Mouse (Mus musculus): ENCODE data around the gene Neb. TPM values are rescaled to one million over a fixed set of nuclear protein-coding genes. Genes with fewer than 3 reads are reported as not detected.

Gene Neb
- polyA plus RNA-seq, 1 experiment from 2014 or later = 1.1 TPM

DNA sequence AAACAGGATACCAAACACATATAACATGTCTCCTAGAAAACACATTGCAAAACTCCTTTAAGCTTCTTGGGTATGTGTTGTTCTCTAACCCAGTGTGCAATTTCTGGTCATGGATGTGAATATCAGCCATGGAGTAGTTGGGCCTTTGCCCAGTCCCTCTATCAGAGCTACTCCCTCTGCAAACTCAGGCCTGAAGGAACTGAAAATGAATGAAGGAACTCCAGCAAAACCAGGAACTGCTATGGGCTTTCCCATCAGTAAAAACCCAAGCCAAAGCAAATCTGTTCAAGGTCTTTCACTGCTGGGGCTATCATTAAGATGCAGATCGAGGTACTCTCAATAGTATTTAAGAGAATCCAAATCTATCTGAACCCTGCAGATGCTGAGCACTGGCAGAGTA is 90.8 kb downstream of the Neb start:
- Histone ChIP-seq H3K4me1 (no peaks in the 10 kb centered on the region), H3K9ac (no peak overlapping the region), H3K4me3 (replicated peaks) (no peak overlapping the region), H3K27me3 (no peaks in the 10 kb centered on the region), H3K36me3 (replicated peaks) (no peaks in the 10 kb centered on the region), H3K27ac (no peak overlapping the region), H3K9me3 (no peaks in the 10 kb centered on the region), H3K4me2 (no peak overlapping the region)
- 80% methylated on average over 1 of the region's 1 CpGs for WGBS
- ATAC-seq (ENCODE audit: low FRiP score) = no peak

DNA sequence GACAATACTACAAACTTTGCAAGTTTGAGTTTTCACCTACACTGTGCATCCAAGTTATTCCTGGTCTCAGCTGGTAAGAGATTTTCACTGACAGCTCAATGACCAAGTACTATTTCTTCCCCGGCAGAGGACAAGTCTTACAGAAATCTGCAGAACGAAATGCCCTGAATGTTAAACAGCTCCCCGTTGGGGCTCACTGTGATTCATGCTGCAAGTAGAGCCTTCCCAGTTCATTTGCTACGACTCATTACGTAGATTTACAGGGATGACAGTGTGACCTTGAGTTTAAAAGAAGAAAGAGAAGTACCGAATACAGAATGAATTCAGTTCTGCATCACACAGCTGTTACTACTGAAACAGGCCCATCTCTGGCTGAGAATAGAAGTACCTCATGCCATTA is 91.9 kb downstream of the Neb start:
- no peaks in the 10 kb centered on the region for H3K9me3 ChIP-seq
- no peaks in the 10 kb centered on the region for H3K27me3 ChIP-seq
- no peak overlapping the region for H3K4me3 ChIP-seq (replicated peaks)
- no peaks in the 10 kb centered on the region for H3K36me3 ChIP-seq (replicated peaks)
- no peak for ATAC-seq (ENCODE audit: low FRiP score)
- no peaks in the 10 kb centered on the region for H3K4me1 ChIP-seq
- no peak overlapping the region for H3K27ac ChIP-seq
- no peak overlapping the region for H3K4me2 ChIP-seq
- WGBS = 83% methylated on average over 6 of the region's 6 CpGs
- no peak overlapping the region for H3K9ac ChIP-seq

DNA sequence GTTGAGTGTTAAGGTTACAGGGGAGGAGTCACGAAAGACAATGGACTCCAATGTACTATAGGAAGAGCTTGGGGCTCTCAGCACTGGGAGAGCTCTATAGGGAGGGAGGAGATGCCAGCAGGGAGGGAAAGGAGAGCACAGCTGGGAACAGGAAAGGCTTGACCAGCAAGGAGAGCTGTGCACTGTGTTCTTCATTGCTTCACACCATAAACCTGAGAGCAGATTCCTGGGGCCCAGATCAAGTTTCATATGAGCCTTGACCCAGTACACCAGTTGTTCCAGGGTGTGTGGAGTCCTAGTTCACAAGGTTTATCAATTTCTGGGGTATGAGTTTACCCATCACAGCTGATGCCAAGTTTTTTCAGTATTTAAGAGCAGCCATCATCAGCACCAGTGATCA is 106.1 kb downstream of the Neb start:
- no peak for ATAC-seq (ENCODE audit: low FRiP score)
- 26% methylated on average over 1 of the region's 1 CpGs for WGBS
- Histone ChIP-seq H3K4me2 (no peak overlapping the region), H3K36me3 (replicated peaks) (no peaks in the 10 kb centered on the region), H3K4me1 (no peaks in the 10 kb centered on the region), H3K9ac (no peak overlapping the region), H3K9me3 (no peaks in the 10 kb centered on the region), H3K27me3 (no peaks in the 10 kb centered on the region), H3K4me3 (replicated peaks) (no peak overlapping the region), H3K27ac (no peak overlapping the region)

DNA sequence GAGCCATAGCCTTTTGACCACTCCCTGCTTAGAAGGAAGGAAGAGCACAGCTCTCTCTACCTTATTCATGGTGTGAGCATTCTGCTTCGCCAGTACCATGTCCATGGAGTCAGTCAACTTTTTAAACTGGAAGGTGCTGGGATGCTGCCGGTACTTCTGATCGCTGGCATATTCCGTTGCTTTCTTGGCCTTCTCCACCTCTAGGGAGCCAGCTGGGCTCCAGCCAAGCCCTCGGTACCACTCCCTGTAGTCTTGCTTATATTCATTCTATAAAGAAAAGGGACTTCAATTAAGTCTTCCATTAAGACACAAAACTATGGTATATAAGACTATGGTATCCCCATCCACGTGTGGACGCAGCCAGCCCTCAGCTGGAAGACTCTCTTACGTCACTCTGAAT is 107.4 kb downstream of the Neb start:
- Histone ChIP-seq H3K36me3 (replicated peaks) (no peaks in the 10 kb centered on the region), H3K4me1 (no peaks in the 10 kb centered on the region), H3K4me2 (no peak overlapping the region), H3K9me3 (no peaks in the 10 kb centered on the region), H3K9ac (no peak overlapping the region), H3K4me3 (replicated peaks) (no peak overlapping the region), H3K27ac (no peak overlapping the region), H3K27me3 (no peaks in the 10 kb centered on the region)
- 90% methylated on average over 8 of the region's 8 CpGs for WGBS
- ATAC-seq (ENCODE audit: low FRiP score) = no peak

DNA sequence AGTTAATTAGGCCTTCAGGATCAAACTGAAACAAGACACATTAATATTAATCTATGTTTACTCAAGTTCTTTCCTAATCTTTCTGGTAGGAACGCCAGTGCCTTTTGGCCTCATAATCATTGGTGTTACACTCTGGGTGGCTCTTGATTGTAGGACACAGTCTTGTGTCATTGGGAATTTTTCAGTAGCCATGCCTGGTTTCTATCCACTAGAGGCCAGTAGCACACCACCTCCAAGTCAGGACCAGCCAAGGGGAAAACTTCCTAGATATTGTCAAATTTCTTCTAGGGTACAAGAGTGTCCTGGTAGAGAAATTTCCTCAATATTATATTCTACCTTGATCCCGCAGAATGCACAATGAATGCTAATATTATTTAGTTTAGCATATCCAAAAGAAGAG is 116.1 kb downstream of the Neb start:
- ATAC-seq (ENCODE audit: low FRiP score) = 0 out of 2 replicates have a peak, but pooled peaks have one; percentile 61
- Histone ChIP-seq H3K4me3 (replicated peaks) (no peak overlapping the region), H3K27ac (no peak overlapping the region), H3K9me3 (no peaks in the 10 kb centered on the region), H3K36me3 (replicated peaks) (no peaks in the 10 kb centered on the region), H3K9ac (no peak overlapping the region), H3K27me3 (no peaks in the 10 kb centered on the region), H3K4me2 (no peak overlapping the region), H3K4me1 (no peaks in the 10 kb centered on the region)
- 56% methylated on average over 2 of the region's 2 CpGs for WGBS

DNA sequence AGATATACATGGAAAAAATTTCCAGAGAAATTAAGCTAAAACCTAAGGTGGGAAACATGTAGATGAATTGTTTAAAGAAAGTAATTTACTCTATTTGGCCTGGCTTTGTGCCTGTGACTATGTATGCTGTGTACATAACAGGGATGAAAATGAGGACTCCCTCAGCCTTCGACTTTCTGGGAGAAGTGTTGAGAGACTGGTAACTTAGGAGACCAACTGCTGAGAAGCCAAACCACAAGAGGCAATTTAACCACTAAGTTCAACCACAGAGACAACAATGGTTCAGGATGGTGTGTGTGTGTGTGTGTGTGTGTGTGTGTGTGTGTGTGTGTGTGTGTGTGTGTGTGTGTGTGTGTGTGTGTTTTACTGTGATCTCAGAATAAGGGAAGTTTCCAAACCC is 126.2 kb downstream of the Neb start:
- Histone ChIP-seq H3K9me3 (no peaks in the 10 kb centered on the region), H3K9ac (no peak overlapping the region), H3K4me3 (replicated peaks) (no peak overlapping the region), H3K27me3 (no peaks in the 10 kb centered on the region), H3K4me2 (no peak overlapping the region), H3K27ac (no peak overlapping the region), H3K4me1 (peaks cover 6% of the 10 kb centered on the region; the same call in 1 of the 2 replicates), H3K36me3 (replicated peaks) (no peaks in the 10 kb centered on the region)
- WGBS = 75% methylated on average over 1 of the region's 1 CpGs
- ATAC-seq (ENCODE audit: low FRiP score) = no peak

DNA sequence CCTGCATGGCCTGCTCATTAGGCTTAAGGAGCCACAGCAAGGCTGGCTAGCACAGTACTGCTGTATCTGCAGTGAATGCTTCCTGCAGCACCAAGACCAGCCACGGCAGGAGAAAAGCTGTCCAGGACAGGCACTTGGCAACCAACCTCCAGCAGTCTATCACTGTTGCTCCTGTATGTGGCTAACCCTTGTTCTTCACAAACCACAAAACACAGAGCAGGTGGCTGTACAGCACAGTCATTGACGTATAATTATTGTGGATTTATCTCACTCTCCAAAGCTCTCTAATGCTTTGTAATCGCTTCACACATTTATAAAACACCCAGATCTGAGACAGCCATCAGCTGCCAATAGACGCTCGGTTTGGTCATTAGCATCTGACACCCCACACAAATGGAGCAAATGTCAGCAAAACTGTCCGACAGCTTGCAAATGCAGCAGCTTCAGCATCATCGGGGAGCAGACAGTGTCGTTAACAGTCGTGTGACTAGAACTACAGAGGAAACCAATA is 129.9 kb downstream of the Neb start:
- no peak overlapping the region for H3K4me2 ChIP-seq
- H3K27ac ChIP-seq = peak overlapping the region; percentile 71
- no peak overlapping the region for H3K4me3 ChIP-seq (replicated peaks)
- 52% methylated on average over 9 of the region's 9 CpGs for WGBS
- ATAC-seq (ENCODE audit: low FRiP score) = peak; percentile 79
- peaks cover 6% of the 10 kb centered on the region; the same call in 1 of the 2 replicates for H3K4me1 ChIP-seq
- H3K27me3 ChIP-seq = no peaks in the 10 kb centered on the region
- H3K9me3 ChIP-seq = no peaks in the 10 kb centered on the region
- no peaks in the 10 kb centered on the region for H3K36me3 ChIP-seq (replicated peaks)
- no peak overlapping the region for H3K9ac ChIP-seq

DNA sequence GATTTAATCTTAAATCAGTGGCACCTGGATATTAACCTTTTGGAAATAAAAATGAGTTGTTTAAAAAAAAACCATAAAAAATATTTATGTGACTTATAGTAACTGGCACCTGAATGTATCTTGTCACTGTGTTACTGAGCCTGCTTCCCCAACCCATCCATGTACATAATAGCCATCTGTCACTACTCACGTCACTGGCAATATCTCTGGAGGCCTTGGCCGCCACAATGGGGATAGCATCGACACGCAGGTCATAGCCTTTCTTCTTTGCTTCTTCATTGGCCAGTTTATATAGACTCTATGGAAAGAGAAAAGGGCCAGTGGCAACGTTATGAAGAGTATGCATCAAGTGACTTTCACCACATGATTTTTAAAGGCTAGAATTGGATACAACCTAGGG is 133.2 kb downstream of the Neb start:
- Histone ChIP-seq H3K9ac (no peak overlapping the region), H3K36me3 (replicated peaks) (no peaks in the 10 kb centered on the region), H3K4me1 (peaks cover 6% of the 10 kb centered on the region; the same call in 1 of the 2 replicates), H3K4me2 (no peak overlapping the region), H3K27me3 (no peaks in the 10 kb centered on the region), H3K9me3 (no peaks in the 10 kb centered on the region), H3K27ac (no peak overlapping the region), H3K4me3 (replicated peaks) (no peak overlapping the region)
- 89% methylated on average over 5 of the region's 5 CpGs for WGBS
- no peak for ATAC-seq (ENCODE audit: low FRiP score)

DNA sequence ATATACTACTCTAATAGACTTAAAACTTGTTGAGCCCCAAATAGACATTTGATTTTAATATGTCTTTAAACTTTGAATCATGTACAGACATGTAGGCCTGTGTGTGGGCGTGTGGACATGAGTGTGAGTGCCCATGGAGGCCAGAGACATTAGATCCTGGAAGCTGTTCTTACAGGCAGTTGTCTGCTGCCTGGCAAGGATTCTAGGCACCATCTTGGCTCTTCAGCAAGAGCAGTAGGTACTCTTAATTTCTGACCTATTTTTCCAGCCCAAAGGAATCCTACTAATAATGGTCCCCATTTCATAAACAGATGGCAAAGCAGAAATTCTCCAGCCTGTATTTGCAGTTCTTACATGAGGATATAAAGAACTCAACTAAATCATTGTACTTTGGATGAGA is 135.6 kb downstream of the Neb start:
- Histone ChIP-seq H3K4me2 (no peak overlapping the region), H3K4me3 (replicated peaks) (no peak overlapping the region), H3K27ac (no peak overlapping the region), H3K9me3 (no peaks in the 10 kb centered on the region), H3K27me3 (no peaks in the 10 kb centered on the region), H3K9ac (no peak overlapping the region), H3K4me1 (no peaks in the 10 kb centered on the region), H3K36me3 (replicated peaks) (no peaks in the 10 kb centered on the region)
- WGBS = 74% methylated on average over 1 of the region's 1 CpGs
- ATAC-seq (ENCODE audit: low FRiP score) = no peak

DNA sequence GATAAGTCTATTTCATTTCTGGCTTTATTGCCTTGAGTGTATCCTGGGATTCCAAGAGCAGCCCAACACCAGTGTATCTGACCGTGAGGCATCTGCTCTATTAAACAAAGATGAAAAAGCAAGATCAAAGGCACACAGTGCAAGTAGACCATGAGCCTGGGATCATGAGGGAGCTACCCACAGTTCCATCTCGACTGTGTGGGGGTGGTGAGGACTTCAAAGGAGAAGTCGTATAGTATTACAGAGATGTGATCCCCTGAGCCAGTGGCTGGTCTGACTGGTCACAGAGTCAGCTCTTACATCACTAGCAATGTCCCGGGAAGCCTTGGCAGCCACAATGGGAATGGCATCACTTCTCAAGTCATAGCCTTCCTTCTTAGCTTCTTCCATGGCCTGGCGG is 140.4 kb downstream of the Neb start:
- Histone ChIP-seq H3K4me2 (no peak overlapping the region), H3K4me1 (no peaks in the 10 kb centered on the region)
- WGBS = 79% methylated on average over 5 of the region's 5 CpGs

DNA sequence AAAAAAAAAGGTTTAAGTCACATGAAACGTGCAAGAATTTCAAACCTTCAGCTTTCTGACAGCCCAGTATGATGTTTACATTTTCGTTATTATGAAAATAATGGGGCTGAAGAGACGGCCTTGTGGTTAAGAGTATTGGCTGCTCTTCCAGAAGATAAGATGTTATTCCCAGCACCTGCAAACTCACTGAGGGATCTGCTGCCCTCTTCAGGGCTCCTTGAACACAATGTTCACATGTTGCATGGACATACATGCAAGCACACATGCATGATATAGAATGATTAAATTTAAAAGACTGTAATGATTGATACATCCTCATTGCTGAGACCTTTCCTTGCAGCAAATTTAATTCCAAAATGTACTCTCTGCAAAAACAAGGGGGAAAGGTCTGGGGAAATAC is 150.7 kb downstream of the Neb start:
- H3K4me1 ChIP-seq = no peaks in the 10 kb centered on the region
- ATAC-seq (ENCODE audit: low FRiP score) = no peak
- 69% methylated on average over 3 of the region's 3 CpGs for WGBS

More for the DNA sequence above, 140.4 kb downstream of the Neb start:
- Histone ChIP-seq H3K36me3 (replicated peaks) (no peaks in the 10 kb centered on the region), H3K27ac (no peak overlapping the region), H3K27me3 (no peaks in the 10 kb centered on the region), H3K9ac (no peak overlapping the region), H3K9me3 (no peaks in the 10 kb centered on the region), H3K4me3 (replicated peaks) (no peak overlapping the region)
- ATAC-seq (ENCODE audit: low FRiP score) = no peak

DNA sequence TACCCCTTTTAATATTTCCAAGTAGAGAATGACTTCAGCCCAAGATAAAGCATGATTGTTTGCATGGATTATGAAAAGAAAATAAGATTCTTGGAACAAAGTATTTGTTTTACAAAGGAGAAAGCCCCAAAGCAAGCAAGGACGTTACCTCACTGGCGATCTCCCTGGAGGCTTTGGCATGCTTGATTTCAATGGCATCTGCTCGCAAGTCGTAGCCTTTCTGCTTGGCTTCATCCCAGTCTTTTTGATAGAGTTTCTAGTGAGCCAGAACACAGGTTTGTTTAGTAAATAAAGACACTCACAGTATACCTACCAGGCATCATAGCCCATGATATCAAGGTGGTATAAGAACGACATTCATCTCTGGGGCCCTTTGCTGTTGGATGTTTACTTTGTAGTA is 153.9 kb downstream of the Neb start:
- no peak for ATAC-seq (ENCODE audit: low FRiP score)
- Histone ChIP-seq H3K36me3 (replicated peaks) (no peaks in the 10 kb centered on the region), H3K27me3 (no peaks in the 10 kb centered on the region), H3K4me2 (no peak overlapping the region), H3K4me1 (no peaks in the 10 kb centered on the region), H3K9me3 (no peaks in the 10 kb centered on the region), H3K9ac (no peak overlapping the region), H3K4me3 (replicated peaks) (no peak overlapping the region), H3K27ac (no peak overlapping the region)
- 79% methylated on average over 5 of the region's 5 CpGs for WGBS

More for the DNA sequence above, 150.7 kb downstream of the Neb start:
- Histone ChIP-seq H3K27me3 (no peaks in the 10 kb centered on the region), H3K4me3 (replicated peaks) (no peak overlapping the region), H3K9me3 (no peaks in the 10 kb centered on the region), H3K9ac (no peak overlapping the region), H3K27ac (no peak overlapping the region), H3K4me2 (no peak overlapping the region), H3K36me3 (replicated peaks) (no peaks in the 10 kb centered on the region)

DNA sequence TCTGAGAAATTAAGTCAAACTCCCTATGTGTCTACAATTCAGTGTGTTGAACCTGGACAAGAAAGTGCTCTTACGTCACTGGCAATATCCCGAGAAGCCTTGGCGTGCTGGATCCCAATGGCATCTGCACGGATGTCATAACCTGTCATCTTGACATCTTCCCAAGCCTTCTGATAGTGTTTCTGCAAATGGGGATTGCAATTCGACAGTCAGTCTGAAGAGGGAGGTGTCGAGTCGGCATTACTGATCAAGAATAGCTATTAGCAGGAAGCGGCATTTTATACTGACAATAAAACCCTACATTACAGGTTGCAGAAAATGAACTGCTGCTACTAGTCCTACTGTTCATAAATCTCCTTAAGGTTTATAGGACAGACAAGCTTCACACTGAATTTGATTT is 158.2 kb downstream of the Neb start:
- Histone ChIP-seq H3K36me3 (replicated peaks) (no peaks in the 10 kb centered on the region), H3K9ac (no peak overlapping the region), H3K4me1 (no peaks in the 10 kb centered on the region), H3K27me3 (no peaks in the 10 kb centered on the region), H3K9me3 (no peaks in the 10 kb centered on the region), H3K27ac (no peak overlapping the region), H3K4me3 (replicated peaks) (no peak overlapping the region), H3K4me2 (no peak overlapping the region)
- ATAC-seq (ENCODE audit: low FRiP score) = no peak
- WGBS = 55% methylated on average over 8 of the region's 8 CpGs
